Mouse (Mus musculus): ENCODE measurements around the gene Rtn4rl2. TPM values are rescaled to one million over a fixed set of nuclear protein-coding genes. Genes with fewer than 3 reads are reported as not detected.

Rtn4rl2 gene
- 0.03 and 0.10 TPM in 2 replicates for polyA plus RNA-seq (2012; rRNA removed)

DNA sequence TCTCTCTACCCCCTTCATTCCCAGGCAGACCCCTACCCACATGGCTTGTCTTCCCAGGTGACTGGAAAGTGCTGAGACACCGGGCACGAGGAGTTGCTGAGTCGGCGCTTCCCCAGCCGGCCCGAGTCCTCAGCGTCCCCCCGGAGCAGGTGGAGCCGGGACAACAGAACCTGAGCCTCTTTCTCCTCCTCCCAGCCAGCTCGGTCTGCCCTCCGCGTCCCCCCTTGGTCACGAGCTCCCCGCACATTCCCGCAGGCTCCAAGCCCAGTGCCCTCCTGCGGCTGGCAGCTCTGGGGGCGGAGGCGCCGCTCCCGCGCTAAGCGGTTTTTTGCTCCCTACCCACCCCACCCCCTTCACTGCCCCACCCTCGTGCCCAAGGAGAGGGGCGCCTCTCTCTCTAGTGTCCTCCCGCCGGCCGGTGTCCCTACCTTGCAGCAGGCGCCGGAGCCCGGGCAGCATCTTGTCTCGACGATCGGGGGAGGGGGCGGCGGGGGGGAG lies at the start of gene Rtn4rl2:
Rtn4rl2 (minus strand) TSS at position 477 of the 498 bp plus-strand sequence.

DNA sequence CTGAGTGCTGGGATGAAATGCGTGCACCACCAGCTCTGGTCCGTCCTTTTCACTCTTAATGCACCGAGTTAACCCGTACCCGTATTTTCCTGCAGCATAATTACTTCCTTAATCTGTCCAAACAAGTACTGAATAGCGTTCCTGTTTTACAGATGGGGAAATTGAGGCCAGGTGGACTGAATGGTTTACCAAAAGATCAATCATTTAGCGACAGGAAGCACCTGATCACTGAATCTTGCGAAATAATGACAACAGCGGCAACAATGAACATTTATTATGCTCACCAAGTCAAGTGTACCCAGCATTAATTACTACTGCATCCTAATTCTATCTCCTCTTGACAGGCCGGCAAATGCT lies 47.9 kb downstream of the Rtn4rl2 start, which contains the start of gene Slc43a1:
Slc43a1 (plus strand) TSS at position 258 of the 357 bp plus-strand sequence.

GRCm38 (mm10) chr2:84826488-84827282 lies 59.8 kb downstream of the Rtn4rl2 start, which contains the start of gene Timm10:
Timm10 (plus strand) TSS chr2:84826997.

GRCm38 (mm10) chr2:84822552-84822951 lies 64.0 kb downstream of the Rtn4rl2 start, which contains the start of gene Smtnl1:
Smtnl1 (minus strand) TSS chr2:84822652.

Other genes with a start within 250 kb of the Rtn4rl2 start
- 17.6 and 18.0 TPM in 2 replicates for gene Ctnnd1, start 235.9 kb downstream of the Rtn4rl2 start, polyA plus RNA-seq (2012; rRNA removed)
- gene Btbd18, start 227.6 kb downstream of the Rtn4rl2 start, polyA plus RNA-seq (2012; rRNA removed) = 0.01 TPM in 1 of 2 replicates, not detected in the other
- 82.1 and 90.7 TPM in 2 replicates for gene Selenoh, start 215.9 kb downstream of the Rtn4rl2 start, polyA plus RNA-seq (2012; rRNA removed)
- gene Gm28635, start 208.7 kb downstream of the Rtn4rl2 start, polyA plus RNA-seq (2012; rRNA removed) = not detected in 2 replicates
- 13.3 and 14.8 TPM in 2 replicates for gene Med19, start 208.3 kb downstream of the Rtn4rl2 start, polyA plus RNA-seq (2012; rRNA removed)
- gene Tmx2, start 207.6 kb downstream of the Rtn4rl2 start, polyA plus RNA-seq (2012; rRNA removed) = 22.9 and 29.3 TPM in 2 replicates
- gene Zdhhc5, start 171.5 kb downstream of the Rtn4rl2 start, polyA plus RNA-seq (2012; rRNA removed) = 15.8 and 19.0 TPM in 2 replicates
- gene Clp1, start 159.4 kb downstream of the Rtn4rl2 start, polyA plus RNA-seq (2012; rRNA removed) = 26.3 and 32.3 TPM in 2 replicates
- 120 and 145 TPM in 2 replicates for gene Ypel4, start 152.7 kb downstream of the Rtn4rl2 start, polyA plus RNA-seq (2012; rRNA removed)
- 1.9 and 2.2 TPM in 2 replicates for gene Gm19426, start 143.1 kb downstream of the Rtn4rl2 start, polyA plus RNA-seq (2012; rRNA removed)
- gene Serping1, start 111.3 kb downstream of the Rtn4rl2 start, polyA plus RNA-seq (2012; rRNA removed) = 26.7 and 32.2 TPM in 2 replicates
- gene Ube2l6, start 87.9 kb downstream of the Rtn4rl2 start, polyA plus RNA-seq (2012; rRNA removed) = 288 and 372 TPM in 2 replicates
- gene Smtnl1, start 64.1 kb downstream of the Rtn4rl2 start, polyA plus RNA-seq (2012; rRNA removed) = 0.24 and 0.31 TPM in 2 replicates
- gene Timm10, start 59.7 kb downstream of the Rtn4rl2 start, polyA plus RNA-seq (2012; rRNA removed) = 49.6 and 50.0 TPM in 2 replicates
- gene Slc43a1, start 47.9 kb downstream of the Rtn4rl2 start, polyA plus RNA-seq (2012; rRNA removed) = 118 and 156 TPM in 2 replicates
- 139 and 165 TPM in 2 replicates for gene Slc43a3, start 49.9 kb upstream of the Rtn4rl2 start, polyA plus RNA-seq (2012; rRNA removed)
- 61.1 and 78.0 TPM in 2 replicates for gene Prg2, start 93.8 kb upstream of the Rtn4rl2 start, polyA plus RNA-seq (2012; rRNA removed)
- gene Prg3, start 101.5 kb upstream of the Rtn4rl2 start, polyA plus RNA-seq (2012; rRNA removed) = 4.4 and 5.6 TPM in 2 replicates
- gene Ssrp1, start 150.5 kb upstream of the Rtn4rl2 start, polyA plus RNA-seq (2012; rRNA removed) = 124 and 132 TPM in 2 replicates
- gene P2rx3, start 150.8 kb upstream of the Rtn4rl2 start, polyA plus RNA-seq (2012; rRNA removed) = 0.23 and 0.31 TPM in 2 replicates
- gene Tnks1bp1, start 161.3 kb upstream of the Rtn4rl2 start, polyA plus RNA-seq (2012; rRNA removed) = 2.8 and 3.6 TPM in 2 replicates
- 0.75 and 0.87 TPM in 2 replicates for gene Aplnr, start 249.5 kb upstream of the Rtn4rl2 start, polyA plus RNA-seq (2012; rRNA removed)

All from liver, embryonic 14 days (tissue).